Mouse (Mus musculus): ENCODE results near the gene Stk11ip. TPM values are rescaled to one million over a fixed set of nuclear protein-coding genes. Genes with fewer than 3 reads are reported as not detected.

The Stk11ip gene
- total and polyA plus RNA-seq, 3 experiments = 16.0 to 36.9 (median 17.3) TPM

DNA sequence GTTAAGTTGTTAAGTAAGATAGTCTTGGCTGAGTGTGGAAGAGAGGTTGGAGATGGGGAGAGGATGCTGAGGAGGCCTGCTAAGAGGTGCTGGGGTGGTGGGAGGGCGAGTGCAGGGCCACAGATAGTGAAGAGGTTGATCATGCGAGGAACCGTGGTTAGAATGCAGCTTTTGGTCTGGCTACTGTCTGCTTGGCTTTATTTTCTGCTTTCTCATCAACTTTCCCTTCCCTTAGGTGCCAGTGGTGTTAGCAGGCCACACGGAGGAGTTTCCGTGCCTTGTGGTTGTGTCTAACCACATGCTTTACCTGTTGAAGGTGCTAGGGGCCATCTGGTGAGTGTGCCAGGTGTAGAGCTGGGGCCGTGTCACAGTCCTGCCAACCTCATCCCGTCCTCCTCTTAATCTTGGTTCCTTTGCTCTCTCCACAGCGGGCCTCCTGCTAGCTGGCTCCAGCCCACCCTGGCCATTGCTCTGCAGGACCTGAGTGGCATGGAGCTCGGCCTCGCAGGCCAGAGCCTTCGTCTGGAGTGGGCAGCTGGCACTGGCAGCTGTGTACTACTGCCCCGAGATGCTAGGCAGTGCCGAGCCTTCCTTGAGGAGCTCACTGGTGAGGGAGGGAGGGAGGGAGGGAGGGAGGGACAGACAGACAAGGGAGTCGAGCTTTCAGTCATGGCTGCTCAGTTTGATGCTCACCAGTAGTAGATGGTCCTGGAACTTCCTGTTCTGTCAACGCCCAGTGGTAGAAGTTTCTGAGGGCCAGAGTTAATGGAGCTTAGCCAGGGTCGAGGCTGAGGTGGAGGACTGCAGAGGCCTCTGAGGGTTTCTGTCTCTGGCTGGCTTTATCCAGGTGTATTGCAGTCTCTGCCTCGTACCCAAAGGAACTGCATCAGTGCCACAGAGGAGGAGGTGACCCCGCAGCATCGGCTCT, 12.3 kb downstream of the Stk11ip start:
- H3K27me3 ChIP-seq (replicated peaks) = no peaks in the 10 kb centered on the region
- H3K9me3 ChIP-seq (replicated peaks; ENCODE audit: low read length) = peaks cover 7% of the 10 kb centered on the region
- H3K4me1 ChIP-seq (ENCODE audit: control insufficient read depth in 1 of 2, insufficient read depth in 2 of 2) = peaks cover 17 to 28% of the 10 kb centered on the region in 2 experiments
- H3K4me3 ChIP-seq (replicated peaks in 1 of 3; ENCODE audit: low read depth in 2 of 3, low read length in 2 of 3, poor library complexity in 1 of 3) = no peak overlapping the region
- TF ChIP-seq JUN (IDR thresholded peaks at IDR 0.05; ENCODE audit: insufficient read depth, low read depth, low read length) = no peak
- TF ChIP-seq MEF2A (IDR thresholded peaks at IDR 0.05; ENCODE audit: borderline replicate concordance, low read depth, low read length) = no peak
- TF ChIP-seq ZKSCAN1 (IDR thresholded peaks at IDR 0.05; ENCODE audit: borderline replicate concordance, low read depth, low read length) = no peak
- no peak for TF ChIP-seq E2F4 (IDR thresholded peaks at IDR 0.05; ENCODE audit: insufficient replicate concordance, low read depth, low read length)
- TF ChIP-seq HCFC1 (IDR thresholded peaks at IDR 0.05; ENCODE audit: low read depth, low read length) = no peak
- no peak for TF ChIP-seq ZNF384 (IDR thresholded peaks at IDR 0.05; ENCODE audit: low read depth, low read length)
- no peak for TF ChIP-seq CHD1 (IDR thresholded peaks at IDR 0.05; ENCODE audit: low read depth, low read length)
- TF ChIP-seq EP300 (IDR thresholded peaks at IDR 0.05; ENCODE audit: low read length) = peak; percentile 25; the same call in 1 of the 2 replicates
- TF ChIP-seq ZC3H11A (IDR thresholded peaks at IDR 0.05; ENCODE audit: low read depth, low read length) = no peak
- TF ChIP-seq CTCF (conservative IDR thresholded peaks at IDR 0.05 in 1 of 2, IDR thresholded peaks at IDR 0.05 in 1 of 2; ENCODE audit: low read depth in 2 of 2, low read length in 2 of 2) = no peak
- no peak for TF ChIP-seq UBTF (IDR thresholded peaks at IDR 0.05; ENCODE audit: low read depth, low read length)
- no peak for TF ChIP-seq MAX (IDR thresholded peaks at IDR 0.05; ENCODE audit: low read length)
- no peak for TF ChIP-seq MXI1 (IDR thresholded peaks at IDR 0.05; ENCODE audit: low read depth, low read length)
- TF ChIP-seq POLR2AphosphoS2 (IDR thresholded peaks at IDR 0.05; ENCODE audit: low read depth, low read length) = no peak
- no peak for TF ChIP-seq USF2 (conservative IDR thresholded peaks at IDR 0.05; ENCODE audit: low read depth, low read length)
- TF ChIP-seq NRF1 (IDR thresholded peaks at IDR 0.05; ENCODE audit: low read depth, low read length) = no peak
- peak; percentile 52 for TF ChIP-seq BHLHE40 (IDR thresholded peaks at IDR 0.05; ENCODE audit: low read depth, low read length)
- TF ChIP-seq PAX5 (IDR thresholded peaks at IDR 0.05; ENCODE audit: low read length) = no peak
- no peak for TF ChIP-seq KAT2A (IDR thresholded peaks at IDR 0.05; ENCODE audit: insufficient replicate concordance, low read length)
- TF ChIP-seq ELF1 (IDR thresholded peaks at IDR 0.05; ENCODE audit: low read depth, low read length) = no peak
- TF ChIP-seq MAZ (IDR thresholded peaks at IDR 0.05; ENCODE audit: low read depth, low read length) = no peak
- no peak for TF ChIP-seq SMC3 (IDR thresholded peaks at IDR 0.05; ENCODE audit: low read depth, low read length)
- no peak for TF ChIP-seq CHD2 (IDR thresholded peaks at IDR 0.05; ENCODE audit: low read length)
- TF ChIP-seq NELFE (IDR thresholded peaks at IDR 0.05; ENCODE audit: low read depth, low read length) = no peak
- TF ChIP-seq TBP (conservative IDR thresholded peaks at IDR 0.05; ENCODE audit: low read depth, low read length) = no peak
- no peak for TF ChIP-seq IRF4 (IDR thresholded peaks at IDR 0.05; ENCODE audit: low read depth, low read length)
- no peak for TF ChIP-seq ZMIZ1 (IDR thresholded peaks at IDR 0.05; ENCODE audit: low read depth, low read length)
- no peak for TF ChIP-seq SIN3A (IDR thresholded peaks at IDR 0.05; ENCODE audit: low read length)
- TF ChIP-seq JUND (conservative IDR thresholded peaks at IDR 0.05; ENCODE audit: low read depth, low read length) = no peak
- no peak for TF ChIP-seq GABPA (IDR thresholded peaks at IDR 0.05; ENCODE audit: insufficient replicate concordance, low read depth, low read length)
- TF ChIP-seq ETS1 (conservative IDR thresholded peaks at IDR 0.05; ENCODE audit: low read depth, low read length) = 0 out of 2 replicates have a peak, but pooled peaks have one; percentile 49
- TF ChIP-seq TCF12 (IDR thresholded peaks at IDR 0.05; ENCODE audit: low read depth, low read length) = peak; percentile 46; the same call in 1 of the 2 replicates
- no peak for TF ChIP-seq RCOR1 (conservative IDR thresholded peaks at IDR 0.05; ENCODE audit: low read depth, low read length)
- no peak for TF ChIP-seq RAD21 (IDR thresholded peaks at IDR 0.05; ENCODE audit: low read depth, low read length)
- no peak for TF ChIP-seq MYC (IDR thresholded peaks at IDR 0.05; ENCODE audit: low read depth, low read length)
- TF ChIP-seq POLR2A (IDR thresholded peaks at IDR 0.05; ENCODE audit: low read depth, low read length) = no peak
- TF ChIP-seq USF1 (IDR thresholded peaks at IDR 0.05; ENCODE audit: low read depth, low read length) = no peak
- peak; percentile 65 for TF ChIP-seq MAFK (IDR thresholded peaks at IDR 0.05; ENCODE audit: insufficient replicate concordance, low read length)
- dilution Hi-C loops (cut with MboI; ENCODE audit: extremely low pct_ligation_motif_present, extremely low pct_unique_long_range_greater_than_20kb, low sequenced_read_pairs) = no loop called here
- peaks cover 37 to 89% of the 10 kb centered on the region in 2 experiments for H3K36me3 ChIP-seq (replicated peaks in 1 of 2; ENCODE audit: control insufficient read depth in 1 of 2, insufficient read depth in 1 of 2, low read length in 1 of 2)
- H3K9ac ChIP-seq (ENCODE audit: insufficient read depth, low read depth) = no peak overlapping the region
- no peaks in the 10 kb centered on the region for H3K79me2 ChIP-seq (replicated peaks; ENCODE audit: control insufficient read depth, extremely low read depth, insufficient read depth, poor library complexity, severe bottlenecking)
- DNase-seq (ENCODE audit: extremely low read depth) = peak; percentile 39
- no peak overlapping the region for H3K27ac ChIP-seq (ENCODE audit: insufficient read depth, low read depth)
- in situ Hi-C loops (cut with MboI; ENCODE audit: low pct_ligation_motif_present, low pct_unique_long_range_greater_than_20kb, low sequenced_read_pairs) = no loop called here
- no peak overlapping the region for H3K4me2 ChIP-seq (ENCODE audit: insufficient read depth, low read depth, poor library complexity, severe bottlenecking)
